Mouse (Mus musculus): ENCODE results near the gene Flvcr1.

GRCm38 (mm10) chr1:191025016-191026012 is 644 bp downstream of the Flvcr1 start:
- TF ChIP-seq CTCF (IDR thresholded peaks at IDR 0.05; ENCODE audit: extremely low read depth, insufficient read depth, low read length) (no peak), POLR2A (IDR thresholded peaks at IDR 0.05; ENCODE audit: extremely low read depth, insufficient read depth, low read length) (no peak)
